Mouse (Mus musculus): ENCODE measurements at regions not wholly inside any gene's neighbourhood (a gene's known extent, or its start where the extent isn't known, plus 50 kb on each side); places are given as distances from the start of the nearest gene placed in this dataset.

DNA sequence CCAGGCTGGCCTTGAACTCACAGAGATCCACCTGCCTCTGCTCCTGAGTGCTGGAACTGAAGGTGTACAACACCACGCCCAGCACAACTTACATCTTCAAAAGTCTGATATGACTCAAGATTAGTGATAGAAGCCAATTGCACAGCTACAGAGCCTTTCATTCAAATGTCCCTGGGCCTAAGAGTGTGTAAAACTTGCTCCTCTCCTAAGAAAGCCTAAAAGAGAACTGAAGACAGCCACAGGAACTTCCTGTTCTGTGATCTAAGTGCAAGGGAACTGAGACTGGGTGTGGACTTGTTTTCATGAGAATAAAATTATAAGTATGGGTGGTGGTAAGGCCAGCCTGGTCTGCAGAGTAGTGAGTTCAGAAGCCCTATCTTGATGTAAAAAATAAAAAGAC is 52.5 kb upstream of the Kdm7a start:
- TF ChIP-seq POLR2A (IDR thresholded peaks at IDR 0.05; ENCODE audit: insufficient read length, low read depth), result no peak
- TF ChIP-seq SRF (IDR thresholded peaks at IDR 0.05; ENCODE audit: control insufficient read depth, insufficient read length, low read depth), result no peak
- no peak for TF ChIP-seq USF1 (IDR thresholded peaks at IDR 0.05; ENCODE audit: low read depth)
- no peak for TF ChIP-seq TCF12 (IDR thresholded peaks at IDR 0.05; ENCODE audit: insufficient read depth, poor library complexity, severe bottlenecking)
- no peak for TF ChIP-seq MAX (IDR thresholded peaks at IDR 0.05; ENCODE audit: low read depth)
- TF ChIP-seq E2F4 (IDR thresholded peaks at IDR 0.05; ENCODE audit: insufficient read depth), result no peak
- TF ChIP-seq MYOD1 (IDR thresholded peaks at IDR 0.05; ENCODE audit: control insufficient read depth in 1 of 3, insufficient read length in 2 of 3, low read depth in 2 of 3), result no peak
- TF ChIP-seq POLR2AphosphoS2 (IDR thresholded peaks at IDR 0.05; ENCODE audit: insufficient read length, low read depth), result no peak
- no peak for TF ChIP-seq REST (IDR thresholded peaks at IDR 0.05; ENCODE audit: insufficient read depth, insufficient read length)
- TF ChIP-seq CEBPB (IDR thresholded peaks at IDR 0.05; ENCODE audit: insufficient read depth, poor library complexity, severe bottlenecking), result no peak
